In the genomic region with DNA sequence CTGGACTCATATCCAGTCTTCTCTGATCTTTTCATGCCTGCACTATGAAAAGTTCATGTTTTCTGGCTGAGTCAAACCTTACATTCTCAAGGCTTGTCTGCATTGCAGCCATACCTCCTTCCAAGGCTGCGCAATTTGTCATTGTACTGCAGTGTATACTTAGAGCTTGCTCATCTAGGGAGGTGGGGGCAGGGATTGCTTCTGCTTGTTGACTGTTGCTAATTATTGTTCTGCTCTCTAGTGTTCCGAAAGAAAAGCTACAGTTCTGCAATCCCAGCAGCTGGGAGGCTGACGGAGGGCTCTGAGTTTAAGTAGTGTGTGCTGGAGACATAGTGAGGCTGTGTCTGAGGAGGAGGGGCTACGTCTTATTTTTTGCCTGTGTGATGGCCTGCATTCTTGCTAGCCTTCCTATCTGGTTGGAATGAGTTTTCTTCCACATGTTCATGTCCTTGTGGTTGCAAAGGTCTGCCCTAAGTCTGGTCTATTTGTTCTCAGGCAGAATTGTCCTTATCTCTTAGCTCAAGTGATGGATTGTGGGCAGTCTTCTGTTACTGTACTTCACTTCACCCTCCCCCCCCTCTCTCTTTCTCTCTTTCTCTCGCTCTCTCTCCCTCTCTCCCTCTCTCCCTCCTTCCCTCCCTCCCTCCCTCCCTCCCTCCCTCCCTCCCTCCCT, we compare ENCODE assay signal across 10 mouse cellular contexts.
DNase-seq lines count a peak whose midpoint lies in the region; ATAC-seq and TF ChIP-seq lines count a peak whose summit lies in the region.
"Had no signal": no experiment of that assay in that cellular context is flagged by ENCODE, and none has a peak within 500 bp of the region (broad histone marks: within the 10 kb centered on the region; RNA-seq: fewer than 3 reads in every experiment).

No protein-coding gene starts in this region.

- no peaks in the 10 kb centered on the region for H3K4me1 ChIP-seq in forebrain, embryonic 14.5 days (ENCODE audit: control insufficient read depth, insufficient read depth, low read length)
- no peaks in the 10 kb centered on the region for H3K4me1 ChIP-seq in forebrain, embryonic 10.5 days
- H3K4me1 ChIP-seq: limb, embryonic 12.5 days had no signal

- H3K36me3 ChIP-seq in forebrain, embryonic 14.5 days (ENCODE audit: control insufficient read depth, insufficient read depth, low read length): no peaks in the 10 kb centered on the region
- peaks cover 57% of the 10 kb centered on the region for H3K36me3 ChIP-seq in forebrain, embryonic 10.5 days (replicated peaks)

- intact Hi-C loops in left cerebral cortex, postnatal 14 days (cut with DNase I): no loop called here
- intact Hi-C loops in left cerebral cortex, postnatal 36 days (cut with DNase I): no loop called here

- peak; percentile 10 for DNase-seq in forebrain, embryonic 14.5 days (ENCODE audit: low spot score)
- DNase-seq in forebrain, embryonic 10.5 days (ENCODE audit: extremely low spot score, low spot score): no peak
- DNase-seq in left cerebral cortex, postnatal 14 days (ENCODE audit: low spot score in 2 of 2): peak; percentile 34 to 71
- DNase-seq in left cerebral cortex, postnatal 36 days (ENCODE audit: low spot score in 2 of 2): no peak
- DNase-seq in brain, embryonic 14.5 days (ENCODE audit: low read depth): peak; percentile 22
- no peak for DNase-seq in ovary, postnatal 10 days (ENCODE audit: low spot score)
- DNase-seq: heart, adult 18-20 months had no signal

- no peaks in the 10 kb centered on the region for H3K27me3 ChIP-seq in forebrain, embryonic 14.5 days (replicated peaks; ENCODE audit: control insufficient read depth, insufficient read depth, low read length)
- no peaks in the 10 kb centered on the region for H3K27me3 ChIP-seq in forebrain, embryonic 10.5 days (ENCODE audit: poor library complexity, severe bottlenecking)
- H3K27me3 ChIP-seq: limb, embryonic 12.5 days had no signal

- no peak overlapping the region for H3K9ac ChIP-seq in forebrain, embryonic 14.5 days (ENCODE audit: low read length)
- H3K9ac ChIP-seq: limb, embryonic 12.5 days had no signal

- no peak for TF ChIP-seq CTCF in brain, embryonic 14.5 days (IDR thresholded peaks at IDR 0.05; ENCODE audit: borderline replicate concordance, extremely low read depth, insufficient read depth, insufficient read length)

- peak; percentile 44; the same call in 1 of the 2 replicates for ATAC-seq in forebrain, embryonic 14.5 days
- ATAC-seq in megakaryocyte-erythroid progenitor cell, adult 5-6 weeks (replicated peaks; ENCODE audit: low FRiP score, low TSS enrichment, poor library complexity, severe bottlenecking): peak; percentile 69
- ATAC-seq in monocyte, adult 5-6 weeks (replicated peaks; ENCODE audit: insufficient number of reproducible peaks, low FRiP score, low TSS enrichment, poor library complexity, severe bottlenecking): no peak

- H3K27ac ChIP-seq in forebrain, embryonic 14.5 days (ENCODE audit: low read depth, low read length): no peak overlapping the region
- H3K27ac ChIP-seq in forebrain, embryonic 10.5 days: no peak overlapping the region
- H3K27ac ChIP-seq: limb, embryonic 12.5 days had no signal

- WGBS in forebrain, embryonic 14.5 days: 71% methylated on average over 5 of the region's 5 CpGs
- 88% methylated on average over 5 of the region's 5 CpGs for WGBS in forebrain, embryonic 10.5 days

- H3K9me3 ChIP-seq in forebrain, embryonic 14.5 days (replicated peaks; ENCODE audit: control insufficient read depth, low read length): no peaks in the 10 kb centered on the region
- H3K9me3 ChIP-seq in forebrain, embryonic 10.5 days: no peaks in the 10 kb centered on the region
- H3K9me3 ChIP-seq: limb, embryonic 12.5 days had no signal

- no peak overlapping the region for H3K4me2 ChIP-seq in forebrain, embryonic 14.5 days (ENCODE audit: low read length)
- H3K4me2 ChIP-seq: limb, embryonic 12.5 days had no signal

- no peak for TF ChIP-seq POLR2A in brain, embryonic 14.5 days (IDR thresholded peaks at IDR 0.05; ENCODE audit: borderline replicate concordance, extremely low read depth, insufficient read depth, insufficient read length, poor library complexity, severe bottlenecking)

- H3K4me3 ChIP-seq in forebrain, embryonic 14.5 days (ENCODE audit: low read depth, low read length): no peak overlapping the region
- no peak overlapping the region for H3K4me3 ChIP-seq in forebrain, embryonic 10.5 days
- H3K4me3 ChIP-seq: limb, embryonic 12.5 days had no signal

Comparison
In these comparisons a context has a peak if more than half of its experiments do, and no peak if none do; other contexts are left out.
1. DNase-seq: peak in forebrain, embryonic 14.5 days (single experiment), left cerebral cortex, postnatal 14 days (2 of 2) and brain, embryonic 14.5 days (single experiment); none in forebrain, embryonic 10.5 days (single experiment), left cerebral cortex, postnatal 36 days (0 of 2) and ovary, postnatal 10 days (single experiment).